Mouse (Mus musculus) CH12.LX (cell line): ENCODE measurements around the gene Gck. TPM values are rescaled to one million over a fixed set of nuclear protein-coding genes. Genes with fewer than 3 reads are reported as not detected.

Source experiments
- DNase-seq: peaks from one replicate; pipeline ENCODE4 v3.0.0-alpha.2; 2013; ENCODE audit errors: extremely low read depth
- H3K27ac ChIP-seq: 2 replicates; pipeline ENCODE4 v1.5.1; 2012; ENCODE audit warnings: low read depth, mild to moderate bottlenecking, control low read depth, moderate library complexity; ENCODE audit not compliant: insufficient read depth
- H3K27me3 ChIP-seq: replicated peaks from 2 replicates; pipeline ENCODE3; 2012; ENCODE audit warnings: inconsistent platforms
- H3K36me3 ChIP-seq, 2 experiments: replicated peaks in 1 of 2; 2 replicates each; pipeline versions ENCODE3 to v1.6.1; 2012; ENCODE audit warnings: inconsistent platforms in 1 of 2, low read length in 1 of 2, mild to moderate bottlenecking in 1 of 2, mixed read lengths in 1 of 2, moderate library complexity in 1 of 2; ENCODE audit not compliant: control insufficient read depth in 1 of 2, insufficient read depth in 1 of 2
- H3K4me1 ChIP-seq, 2 experiments: 2 replicates each; pipeline ENCODE4 v1.6.1; 2012; ENCODE audit warnings: inconsistent platforms in 1 of 2, moderate library complexity in 1 of 2; ENCODE audit not compliant: insufficient read depth in 2 of 2, control insufficient read depth in 1 of 2
- H3K4me2 ChIP-seq: 2 replicates; pipeline ENCODE4 v1.6.1; 2012; ENCODE audit warnings: low read depth, mild to moderate bottlenecking, control low read depth; ENCODE audit not compliant: poor library complexity, insufficient read depth, severe bottlenecking
- H3K4me3 ChIP-seq, 3 experiments: fragments of 150-350 bp in 1 of 3; sonication (generic) in 1 of 3; replicated peaks in 1 of 3; 2 replicates each; pipeline versions ENCODE3 to v1.5.1; 2011 to 2012; ENCODE audit warnings: low read depth in 2 of 3, low read length in 2 of 3, mild to moderate bottlenecking in 2 of 3, moderate library complexity in 2 of 3, control low read depth in 1 of 3, improper control_type of control experiment in 1 of 3, inconsistent platforms in 1 of 3, mixed read lengths in 1 of 3; ENCODE audit not compliant: poor library complexity in 1 of 3
- H3K79me2 ChIP-seq: replicated peaks from 2 replicates; pipeline ENCODE4 v1.6.1; 2012; ENCODE audit warnings: mild to moderate bottlenecking, moderate library complexity; ENCODE audit not compliant: control insufficient read depth, poor library complexity, insufficient read depth, severe bottlenecking; ENCODE audit errors: extremely low read depth
- H3K9ac ChIP-seq: 2 replicates; pipeline ENCODE4 v1.6.1; 2012; ENCODE audit warnings: low read depth, mild to moderate bottlenecking, control low read depth, moderate library complexity; ENCODE audit not compliant: insufficient read depth
- H3K9me3 ChIP-seq: replicated peaks from 2 replicates; pipeline ENCODE3; 2012; ENCODE audit warnings: low read length, inconsistent platforms, mixed read lengths
- BHLHE40 ChIP-seq: IDR thresholded peaks from 2 replicates; pipeline ENCODE4 v1.6.1; 2011; ENCODE audit warnings: mild to moderate bottlenecking, low read depth, low read length, improper control_type of control experiment
- CHD1 ChIP-seq: IDR thresholded peaks from 2 replicates; pipeline ENCODE4 v1.6.1; 2012; ENCODE audit warnings: low read depth, low read length, improper control_type of control experiment, inconsistent platforms
- EP300 ChIP-seq: IDR thresholded peaks from 2 replicates; pipeline ENCODE4 v1.6.1; 2011; ENCODE audit warnings: low read length, improper control_type of control experiment
- HCFC1 ChIP-seq: IDR thresholded peaks from 2 replicates; pipeline ENCODE4 v1.6.1; 2012; ENCODE audit warnings: low read depth, mild to moderate bottlenecking, inconsistent platforms, low read length, improper control_type of control experiment
- JUND ChIP-seq: conservative IDR thresholded peaks from 2 replicates; pipeline ENCODE4 v1.6.1; 2011; ENCODE audit warnings: low read depth, low read length, improper control_type of control experiment
- KAT2A ChIP-seq: IDR thresholded peaks from 2 replicates; pipeline ENCODE4 v1.6.1; 2012; ENCODE audit warnings: low read length, improper control_type of control experiment, inconsistent platforms; ENCODE audit not compliant: insufficient replicate concordance
- MAFK ChIP-seq: IDR thresholded peaks from 2 replicates; pipeline ENCODE4 v1.6.1; 2011; ENCODE audit warnings: low read length, improper control_type of control experiment; ENCODE audit not compliant: insufficient replicate concordance
- MAX ChIP-seq: IDR thresholded peaks from 2 replicates; pipeline ENCODE4 v1.6.1; 2011; ENCODE audit warnings: low read length, improper control_type of control experiment
- MAZ ChIP-seq: IDR thresholded peaks from 2 replicates; pipeline ENCODE4 v1.6.1; 2012; ENCODE audit warnings: low read depth, mild to moderate bottlenecking, inconsistent platforms, low read length, improper control_type of control experiment, moderate library complexity
- MXI1 ChIP-seq: IDR thresholded peaks from 2 replicates; pipeline ENCODE4 v1.6.1; 2011; ENCODE audit warnings: mild to moderate bottlenecking, low read depth, low read length, improper control_type of control experiment
- PAX5 ChIP-seq: IDR thresholded peaks from 2 replicates; pipeline ENCODE4 v1.6.1; 2012; ENCODE audit warnings: low read length, inconsistent platforms, mixed read lengths
- POLR2A ChIP-seq: IDR thresholded peaks from 2 replicates; pipeline ENCODE4 v1.6.1; 2011; ENCODE audit warnings: low read depth, mild to moderate bottlenecking, improper control_type of control experiment, low read length
- TCF12 ChIP-seq: IDR thresholded peaks from 2 replicates; pipeline ENCODE4 v1.6.1; 2014; ENCODE audit warnings: low read depth, mild to moderate bottlenecking, inconsistent platforms, low read length, improper control_type of control experiment
- USF1 ChIP-seq: IDR thresholded peaks from 2 replicates; pipeline ENCODE4 v1.6.1; 2014; ENCODE audit warnings: low read depth, mild to moderate bottlenecking, inconsistent platforms, low read length, improper control_type of control experiment
- dilution Hi-C: fragments of 300-500 bp; cut with MboI; formaldehyde crosslinking; loops from 2 replicates; pipeline ENCODE4 v1.14.3; 2020; ENCODE audit warnings: low sequenced_read_pairs; ENCODE audit not compliant: extremely low pct_unique_long_range_greater_than_20kb, extremely low pct_ligation_motif_present
- in situ Hi-C: fragments of 300-500 bp; cut with MboI; formaldehyde crosslinking; loops from 3 replicates; pipeline ENCODE4 v1.14.3; 2019; ENCODE audit warnings: low sequenced_read_pairs, low pct_ligation_motif_present, low pct_unique_long_range_greater_than_20kb, mixed read lengths
- polyA plus RNA-seq: library from polyadenylated mRNA; unstranded; fragments of >175 nt; gene quantifications from 2 replicates; pipeline ENCODE4 v1.2.1, GENCODE M21; 2012; ENCODE audit warnings: low read depth; ENCODE audit not compliant: insufficient read length
- total RNA-seq, 2 experiments: library from RNA; depleted of rRNA; stranded (reverse); fragments of 300-350 nt in 1 of 2; fragments of >200 nt in 1 of 2; gene quantifications; 2 replicates each; pipeline ENCODE4 v1.2.3; 2012 to 2014

Gck gene
- total and polyA plus RNA-seq, 3 experiments: 0.68 to 1.4 (median 1.0) TPM

DNA sequence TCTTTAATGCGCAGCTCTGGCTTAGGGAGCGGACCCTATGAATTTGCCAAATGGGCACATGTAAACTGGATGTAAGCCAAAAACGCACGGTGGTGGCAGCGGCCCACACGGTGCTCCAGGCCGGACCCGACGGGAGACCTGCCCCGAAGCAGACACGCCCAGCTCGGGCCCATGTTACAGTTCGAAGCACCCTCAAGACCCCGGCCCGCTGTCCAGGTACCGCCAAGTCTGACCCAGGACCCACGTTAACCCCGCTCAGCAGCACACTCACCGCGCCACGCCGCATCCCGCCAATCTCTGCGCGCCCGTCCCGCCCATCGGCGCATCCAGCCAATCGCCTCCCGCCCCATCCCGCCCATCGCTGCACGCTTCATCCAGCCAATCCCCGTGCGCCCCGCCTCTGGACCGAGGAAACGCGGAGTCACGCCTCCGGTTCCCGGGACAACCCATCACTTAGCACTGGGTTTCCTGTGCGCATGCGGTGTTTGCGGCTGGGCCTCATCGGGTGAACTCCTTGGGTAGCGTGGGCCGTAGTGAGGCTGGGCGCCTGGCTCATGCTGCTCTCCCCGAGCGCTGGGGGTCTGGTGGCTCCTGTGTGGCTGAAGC, 71.9 kb downstream of the Gck start, which contains the start of gene Pold2 (continued):
- TF ChIP-seq EP300 (no peak), HCFC1 (peak; percentile 66), KAT2A (peak; percentile 57; the same call in 1 of the 2 replicates), POLR2A (peak; percentile 100), PAX5 (no peak), MXI1 (peak; percentile 95), USF1 (no peak), JUND (no peak), TCF12 (peak; percentile 94)

- H3K36me3 ChIP-seq: peaks cover 43 to 45% of the 10 kb centered on the region in 2 experiments
- dilution Hi-C loops: no loop called here
- H3K9ac ChIP-seq: peak overlapping the region; percentile 70
- 0 out of 2 replicates have a peak, but pooled peaks have one; percentile 18 for TF ChIP-seq MAZ
- peak; percentile 85; the same call in 1 of the 2 replicates for TF ChIP-seq CHD1
- TF ChIP-seq BHLHE40: no peak
- TF ChIP-seq KAT2A: 0 out of 2 replicates have a peak, but pooled peaks have one; percentile 8
- TF ChIP-seq, all 38 proteins: peak for 3
- Histone ChIP-seq H3K79me2 (peaks cover 24% of the 10 kb centered on the region), H3K27me3 (no peaks in the 10 kb centered on the region), H3K4me2 (peak overlapping the region; percentile 86), H3K27ac (no peak overlapping the region), H3K4me1 (peaks cover 14 to 34% of the 10 kb centered on the region in 2 experiments), H3K9me3 (peaks cover 2% of the 10 kb centered on the region), H3K4me3 (peak overlapping the region; percentile 65 to 79 (median 73))
- in situ Hi-C loops: no loop called here
- no peak for DNase-seq
Measured at GRCm38 (mm10) chr11:5877421-5877820, 72.5 kb downstream of the Gck start.

DNA sequence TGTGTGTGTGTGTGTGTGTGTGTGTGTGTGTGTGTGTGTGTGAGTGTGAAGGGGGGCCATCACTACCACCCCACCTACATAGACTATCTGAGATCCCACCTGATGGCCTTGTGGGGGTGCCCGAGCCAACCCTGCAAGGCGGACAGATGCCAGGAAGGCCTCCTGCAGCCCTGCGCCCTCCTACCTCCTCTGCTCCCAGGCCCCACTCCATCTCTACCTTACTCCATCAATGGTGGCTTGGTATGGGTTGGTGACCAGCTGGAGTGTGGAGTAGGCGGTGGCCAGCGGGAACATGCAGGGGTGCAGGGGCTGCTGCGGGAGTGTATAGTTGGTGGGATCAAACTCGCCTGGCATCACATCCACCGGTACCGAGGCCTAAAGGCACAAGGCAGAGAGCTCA, 76.7 kb downstream of the Gck start:
- H3K79me2 ChIP-seq: peaks cover 24% of the 10 kb centered on the region
- TF ChIP-seq MAX: no peak
- no peak for TF ChIP-seq MAFK
- H3K27me3 ChIP-seq: no peaks in the 10 kb centered on the region
- DNase-seq: no peak
- H3K4me1 ChIP-seq: peaks cover 12 to 34% of the 10 kb centered on the region in 2 experiments
- H3K9me3 ChIP-seq: no peaks in the 10 kb centered on the region
- H3K9ac ChIP-seq: no peak overlapping the region
- H3K4me3 ChIP-seq: no peak overlapping the region
- H3K27ac ChIP-seq: no peak overlapping the region
- dilution Hi-C loops (no loop called here), in situ Hi-C loops (no loop called here)
- peaks cover 76 to 87% of the 10 kb centered on the region in 2 experiments for H3K36me3 ChIP-seq
- H3K4me2 ChIP-seq: no peak overlapping the region
